Mouse (Mus musculus) gastrocnemius, postnatal 4 days (tissue): ENCODE results near the gene Kbtbd7. TPM values are rescaled to one million over a fixed set of nuclear protein-coding genes. Genes with fewer than 3 reads are reported as not detected.
"Not testable (repeated sequence)": the region's sequence is repeated elsewhere in the genome, so short reads cannot be mapped to it uniquely, and the experiment has no call there.

ENCODE experiments used
- DNase-seq, 2 experiments: peaks; one replicate each; pipeline ENCODE4 v3.0.0; 2021 to 2022; ENCODE audit warnings: low spot score in 2 of 2, mixed read lengths in 2 of 2
- long read RNA-seq, 2 experiments: library from polyadenylated mRNA; stranded (forward); transcript quantifications; one replicate each; pipeline ENCODE4 v2.0.0; 2021
- total RNA-seq, 2 experiments: library from RNA; stranded (reverse); gene quantifications; 2 replicates each; pipeline ENCODE4 v1.2.3; 2021

Kbtbd7 gene
- 10 to 100 TPM; 10.4 to 12.0 TPM for total RNA-seq
- long read RNA-seq, experiment 1, full-length matches to known transcripts, result 8 of 8 reads
- long read RNA-seq, experiment 1, partial matches to known transcripts, result 0 of 8 reads
- long read RNA-seq, experiment 1, other reads (novel, unspliced or antisense), result 0 of 8 reads
- long read RNA-seq, experiment 2, full-length matches to known transcripts, result 11 of 11 reads
- long read RNA-seq, experiment 2, partial matches to known transcripts, result 0 of 11 reads
- long read RNA-seq, experiment 2, other reads (novel, unspliced or antisense), result 0 of 11 reads

DNA sequence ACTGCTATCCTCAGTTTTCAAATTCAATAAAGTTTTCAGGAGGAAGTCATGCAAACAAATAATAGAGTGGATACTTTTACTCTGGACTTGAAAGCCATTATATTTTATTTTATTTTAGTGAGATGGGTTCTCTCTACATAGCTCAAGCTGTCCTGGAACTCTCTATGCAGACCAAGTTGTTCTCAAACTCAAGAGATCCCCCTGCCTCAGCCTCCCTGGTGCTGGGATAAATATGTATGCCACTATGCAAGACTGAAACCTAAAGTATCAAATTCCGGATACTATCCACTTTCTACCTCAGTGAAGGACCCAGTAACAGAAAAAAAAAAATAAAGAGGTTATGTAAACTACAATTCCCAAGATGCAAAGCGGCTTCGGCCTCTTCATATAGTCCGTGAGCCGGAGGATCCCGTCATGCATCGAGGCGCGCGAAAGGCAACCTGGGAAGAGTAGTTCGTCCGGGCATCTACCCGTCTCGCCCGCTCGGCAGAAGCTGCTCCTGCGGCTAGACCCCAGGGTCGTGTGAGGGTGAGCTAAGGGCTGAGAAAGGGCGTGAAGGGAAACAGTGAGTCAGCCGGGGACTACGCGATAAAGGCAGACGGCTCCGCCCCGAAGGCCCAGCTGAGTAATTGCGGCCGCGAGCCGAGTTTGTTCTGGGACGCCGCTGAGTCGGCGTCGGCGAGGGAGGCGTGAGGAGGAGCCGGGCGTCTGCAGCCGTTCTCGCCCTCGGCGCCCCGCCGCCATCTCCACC is at the start of gene Kbtbd7:
Gene Kbtbd7 (plus strand): TSS at position 533 of the 751 bp plus-strand sequence.
- peak; percentile 76 to 90 for DNase-seq

DNA sequence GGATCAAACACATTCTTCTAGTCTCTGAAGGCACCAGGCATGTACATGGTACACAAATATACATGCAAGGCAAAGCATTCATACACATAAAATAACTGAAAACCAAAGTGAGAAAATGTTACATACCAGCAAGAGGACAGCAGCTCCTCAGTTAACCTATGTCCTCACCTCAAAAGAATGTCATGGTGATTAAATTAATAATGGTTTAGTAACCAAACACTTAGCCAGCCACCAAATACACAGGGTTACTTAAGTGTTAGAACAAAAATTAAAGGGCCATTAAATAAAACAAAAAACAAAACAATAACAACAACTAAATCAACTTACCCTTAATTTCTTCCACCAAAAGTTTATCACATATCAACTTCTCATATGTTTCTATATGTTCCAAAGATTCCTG is 49.3 kb upstream of the Kbtbd7 start:
- no peak for DNase-seq

DNA sequence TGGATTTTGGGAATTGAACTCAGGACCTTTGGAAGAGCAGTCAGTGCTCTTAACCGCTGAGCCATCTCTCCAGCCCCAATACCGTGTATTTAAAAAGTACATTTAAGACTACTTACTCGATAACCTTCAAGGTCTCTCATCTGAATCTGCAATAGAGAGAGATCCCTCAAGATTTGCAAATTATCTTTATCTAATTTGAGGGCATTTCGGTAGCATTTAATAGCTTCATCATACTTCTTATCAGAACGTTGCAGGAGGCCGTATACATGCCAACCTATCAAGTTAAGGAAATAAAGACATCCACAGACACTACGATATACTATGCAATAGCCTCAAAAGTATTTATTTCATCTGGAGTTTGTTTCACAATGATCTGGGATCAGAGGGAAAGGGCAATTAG is 43.2 kb upstream of the Kbtbd7 start:
- DNase-seq, result no peak

- DNase-seq, result no peak
Measured at GRCm38 (mm10) chr14:79388304-79388703, 38.0 kb upstream of the Kbtbd7 start.

DNA sequence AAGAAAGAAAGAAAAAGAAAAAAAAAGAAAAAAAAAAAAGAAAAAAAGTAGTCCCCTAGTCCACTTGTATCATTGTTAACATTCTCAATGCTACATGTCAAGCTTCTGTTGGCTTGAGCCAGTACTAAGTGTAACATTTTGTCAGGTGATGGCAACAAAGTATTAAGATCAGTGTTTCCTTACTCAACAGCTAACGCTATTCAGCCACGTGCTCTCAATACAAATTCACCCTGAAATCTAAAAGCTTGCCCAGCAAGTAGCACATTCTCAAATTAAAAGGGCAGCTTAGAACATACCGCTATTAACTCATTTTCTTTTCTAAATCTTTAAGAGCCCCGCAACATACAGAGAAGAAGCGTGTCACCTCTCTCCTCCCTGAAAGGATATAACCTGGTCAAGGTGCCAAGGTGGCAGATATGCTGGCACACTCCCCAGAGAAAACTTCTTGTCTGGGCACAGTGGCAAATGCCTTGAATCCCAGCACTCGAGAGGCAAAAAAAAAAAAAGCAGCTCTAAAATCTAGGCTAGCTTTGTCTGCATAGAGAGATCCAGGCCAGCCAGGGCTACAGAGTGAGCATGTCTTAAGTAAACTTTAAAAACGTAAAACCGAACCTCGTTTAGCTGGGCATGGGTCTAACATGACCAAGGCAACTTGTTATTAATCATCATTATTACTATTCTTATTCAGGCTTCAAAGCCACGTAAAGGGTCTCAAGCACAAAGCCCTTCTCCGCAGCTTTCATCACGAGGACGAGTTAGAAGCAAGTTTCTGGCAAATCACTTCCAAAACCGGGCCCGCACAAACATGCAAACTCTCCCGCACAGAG is 36.7 kb upstream of the Kbtbd7 start:
- peak in 1 of 2 experiments; percentile 9 for DNase-seq

DNA sequence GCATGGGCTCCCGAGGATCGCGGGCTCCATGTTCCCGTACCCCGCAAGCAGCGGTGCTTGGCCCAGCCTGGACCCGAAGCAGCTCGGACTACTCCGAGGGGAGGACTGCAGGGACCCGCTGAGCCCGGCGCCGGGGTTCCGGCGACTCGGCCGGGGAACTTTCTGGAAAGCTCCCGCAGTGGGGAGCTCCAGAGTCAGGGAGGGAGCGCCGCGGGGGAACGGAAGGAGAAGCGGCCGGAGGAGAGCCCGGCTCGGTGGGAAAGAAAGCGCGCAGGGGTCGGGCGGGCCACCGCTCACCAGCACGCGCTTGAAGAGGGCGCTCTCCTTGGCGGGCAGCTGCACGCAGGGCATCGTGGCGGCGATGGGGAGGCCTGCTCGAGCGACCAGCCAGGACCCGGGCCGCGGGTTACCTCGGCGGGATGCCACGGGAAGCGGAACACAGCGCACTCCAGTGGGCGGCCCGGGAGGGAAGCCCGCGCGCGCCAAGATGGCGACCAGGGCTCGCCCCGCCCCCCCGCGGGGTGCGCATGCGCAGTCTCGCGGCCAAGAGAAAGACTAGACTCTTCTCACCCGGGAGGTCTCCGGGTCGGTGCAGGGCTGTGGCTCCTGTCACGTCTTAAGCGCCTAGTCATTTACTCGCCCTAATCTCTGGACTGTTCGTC is 35.9 kb upstream of the Kbtbd7 start, which contains the start of gene Naa16:
Gene Naa16 (minus strand): TSS at position 514 of the 662 bp plus-strand sequence.
- peak; percentile 95 to 96 for DNase-seq

DNA sequence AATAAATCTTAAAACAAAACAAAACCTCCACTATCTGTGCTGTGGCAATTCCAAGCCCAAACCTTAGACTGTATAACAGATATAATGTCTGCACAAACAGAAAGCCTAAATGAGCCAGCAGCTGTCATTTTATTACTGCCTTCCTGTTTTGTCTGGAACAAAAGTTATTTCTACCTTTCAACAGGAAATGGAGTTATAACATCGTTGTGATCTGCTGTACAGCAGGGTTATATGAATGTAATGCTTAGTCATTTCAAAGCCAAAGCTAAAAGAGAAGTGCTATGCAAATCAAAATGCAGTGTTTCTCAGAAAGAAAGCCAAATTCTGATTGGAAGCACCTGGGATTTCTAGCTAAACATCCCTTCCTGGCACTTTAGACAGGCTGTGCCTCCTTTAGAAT is 33.0 kb upstream of the Kbtbd7 start:
- DNase-seq, result no peak

- no peak for DNase-seq
Measured at GRCm38 (mm10) chr14:79394564-79394963, 31.7 kb upstream of the Kbtbd7 start.

DNA sequence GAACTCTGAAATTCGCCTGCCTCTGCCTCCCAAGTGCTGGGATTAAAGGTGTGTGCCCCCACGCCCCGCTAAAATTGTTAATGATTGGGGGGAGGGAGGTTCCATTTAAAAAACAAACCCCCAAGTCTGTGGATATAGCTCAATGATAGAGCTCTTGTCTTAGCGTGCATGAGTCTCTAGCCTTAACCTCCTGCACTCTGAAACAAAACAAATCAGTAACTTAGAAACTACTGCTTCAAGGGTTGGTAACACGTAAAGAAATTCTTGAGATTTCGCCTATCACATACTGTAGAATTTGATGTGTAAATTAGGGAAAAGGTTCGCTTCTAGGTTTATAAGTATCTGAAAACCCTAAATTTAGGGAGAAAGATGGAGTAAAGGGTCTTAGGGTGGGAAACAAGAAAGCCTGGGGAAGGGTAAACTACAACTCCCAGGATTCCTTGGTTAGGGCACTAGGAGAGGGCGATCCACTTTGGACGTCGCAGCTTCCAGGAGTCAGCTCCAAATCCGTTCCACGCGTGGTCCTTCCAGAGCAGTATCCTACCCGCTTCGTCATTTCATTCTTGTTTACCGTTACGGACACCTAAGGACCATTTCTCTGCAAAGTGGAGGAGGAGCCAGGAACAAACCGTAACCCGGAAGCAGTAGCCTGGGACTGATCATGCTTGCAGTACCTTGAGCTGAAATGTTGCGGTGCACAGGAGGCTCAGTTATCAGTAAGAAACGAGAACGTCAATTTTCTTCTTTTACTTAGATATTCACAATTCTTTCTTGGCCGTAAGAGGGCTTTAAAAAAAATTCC is 28.8 kb upstream of the Kbtbd7 start, which contains the start of gene Mtrf1:
Gene Mtrf1 (plus strand): TSS at position 452 of the 802 bp plus-strand sequence.
- peak in 1 of 2 experiments; percentile 60 for DNase-seq

- DNase-seq, result no peak
Measured at GRCm38 (mm10) chr14:79407641-79408040, 18.7 kb upstream of the Kbtbd7 start.

- no peak for DNase-seq
Measured at GRCm38 (mm10) chr14:79409278-79409830, 17.0 kb upstream of the Kbtbd7 start.

DNA sequence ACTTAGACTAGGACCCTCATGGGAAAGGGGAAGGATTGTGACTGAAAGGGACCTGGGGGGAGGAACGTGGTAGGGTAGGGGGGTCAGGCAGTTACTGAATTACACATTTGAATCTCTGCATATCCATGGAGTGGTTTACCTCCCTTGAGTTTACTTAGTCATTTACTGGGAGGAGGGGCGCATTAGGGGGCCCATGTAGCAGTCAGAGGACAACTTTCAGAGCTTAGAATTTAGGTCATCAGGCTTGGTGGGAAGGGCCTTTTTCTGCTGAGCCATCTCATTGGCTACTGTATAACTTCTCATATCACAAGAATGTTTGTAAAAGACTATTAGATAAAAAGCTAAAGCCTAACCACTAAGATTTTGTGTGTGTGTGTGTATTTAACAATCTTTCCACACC is 15.6 kb upstream of the Kbtbd7 start:
- DNase-seq, result no peak

DNA sequence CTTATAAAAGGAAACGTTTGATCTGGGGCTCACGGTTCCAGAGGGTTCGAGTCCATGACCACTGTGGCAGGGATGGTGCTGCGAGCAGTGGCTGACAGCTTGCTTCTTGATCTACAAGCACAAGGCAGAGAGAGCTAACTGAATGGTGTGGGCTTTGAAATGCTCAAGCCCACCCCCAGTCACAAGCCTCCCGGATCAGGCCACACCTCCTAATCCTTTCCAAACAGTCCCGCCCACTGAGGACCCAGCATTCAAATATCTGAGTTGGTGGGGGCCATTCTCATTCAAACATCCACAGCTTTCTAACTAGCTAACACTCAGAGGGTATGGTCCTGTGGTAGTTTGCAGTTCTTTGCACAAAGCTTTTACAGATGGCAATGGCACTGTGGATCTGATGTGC is 13.2 kb upstream of the Kbtbd7 start:
- DNase-seq, result no peak

GRCm38 (mm10) chr14:79420083-79420685 is 6.1 kb upstream of the Kbtbd7 start:
- DNase-seq, result no peak

DNA sequence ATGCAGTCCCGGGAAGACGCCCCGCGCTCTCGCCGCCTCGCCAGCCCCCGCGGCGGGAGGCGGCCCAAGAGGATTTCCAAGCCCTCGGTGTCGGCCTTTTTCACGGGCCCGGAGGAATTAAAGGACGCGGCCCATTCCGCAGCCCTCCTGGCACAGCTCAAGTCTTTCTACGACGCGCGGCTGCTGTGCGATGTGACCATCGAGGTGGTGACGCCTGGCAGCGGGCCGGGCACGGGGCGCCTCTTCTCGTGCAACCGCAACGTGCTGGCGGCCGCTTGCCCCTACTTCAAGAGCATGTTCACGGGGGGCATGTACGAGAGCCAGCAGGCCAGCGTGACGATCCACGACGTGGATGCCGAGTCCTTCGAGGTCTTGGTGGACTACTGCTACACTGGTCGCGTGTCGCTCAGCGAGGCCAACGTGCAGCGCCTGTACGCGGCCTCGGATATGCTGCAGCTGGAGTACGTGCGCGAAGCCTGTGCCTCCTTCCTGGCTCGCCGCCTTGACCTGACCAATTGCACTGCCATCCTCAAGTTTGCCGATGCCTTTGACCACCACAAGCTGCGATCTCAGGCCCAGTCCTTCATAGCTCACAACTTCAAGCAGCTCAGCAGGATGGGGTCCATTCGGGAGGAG is 537 bp downstream of the Kbtbd7 start:
- not testable (repeated sequence) for DNase-seq

- no peak for DNase-seq
Measured at GRCm38 (mm10) chr14:79434068-79434467, 7.8 kb downstream of the Kbtbd7 start.

- DNase-seq, result no peak
Measured at GRCm38 (mm10) chr14:79440655-79441054, 14.3 kb downstream of the Kbtbd7 start.

DNA sequence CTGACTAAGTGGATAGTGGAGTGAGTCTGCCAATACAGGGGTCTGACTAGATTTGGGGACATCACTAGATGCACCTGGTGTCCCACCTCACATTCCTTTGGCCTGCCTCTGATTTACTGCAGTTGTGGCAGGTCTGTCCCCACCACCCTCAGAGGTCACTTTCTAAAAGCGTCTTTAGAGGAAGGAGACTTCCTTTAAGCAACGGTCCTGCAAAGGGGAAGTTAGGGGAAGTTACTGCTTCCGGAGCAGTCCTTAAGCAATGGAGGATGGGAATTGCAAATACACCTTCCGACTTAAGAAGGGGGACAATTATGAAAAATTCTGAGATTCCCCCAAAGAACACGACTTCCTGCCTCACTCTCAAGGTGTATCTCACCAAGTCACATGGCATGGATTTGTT is 15.1 kb downstream of the Kbtbd7 start:
- no peak for DNase-seq

- no peak for DNase-seq
Measured at GRCm38 (mm10) chr14:79444601-79445000, 18.3 kb downstream of the Kbtbd7 start.
